Mouse (Mus musculus) ES-Bruce4 (cell line): ENCODE results near the gene Polr3gl.

ENCODE experiments used
- CTCF ChIP-seq: IDR thresholded peaks from one replicate; pipeline ENCODE4 v1.8.1; 2011; ENCODE audit warnings: low read depth, low read length
- EP300 ChIP-seq: IDR thresholded peaks from 2 replicates; pipeline ENCODE4 v1.6.1; 2011; ENCODE audit warnings: low read depth, low read length; ENCODE audit not compliant: insufficient read depth
- POLR2A ChIP-seq: IDR thresholded peaks from one replicate; pipeline ENCODE4 v1.8.1; 2011; ENCODE audit warnings: low read length; ENCODE audit not compliant: insufficient read depth

DNA sequence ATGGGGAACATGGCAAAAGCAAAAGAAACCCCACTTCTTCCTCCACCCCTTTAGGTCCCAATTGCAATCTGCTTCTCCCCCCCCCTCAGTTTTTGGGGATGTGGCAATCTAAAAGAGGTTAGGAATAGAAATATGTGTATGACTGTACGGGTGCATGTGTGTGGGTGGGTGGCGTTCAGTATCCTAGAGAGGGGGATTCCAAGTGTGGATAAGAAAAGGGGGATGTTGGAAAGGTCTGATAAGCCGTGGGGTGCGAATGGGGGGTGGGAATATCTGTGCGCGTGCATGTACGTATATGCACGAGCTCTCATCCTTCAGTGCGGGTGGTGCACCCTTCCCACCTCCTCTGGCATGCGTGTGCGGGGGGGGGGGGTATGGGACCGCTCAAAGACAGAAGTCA, 2.9 kb upstream of the Polr3gl start:
- TF ChIP-seq EP300 (no peak), CTCF (no peak), POLR2A (no peak)
